Mouse (Mus musculus): ENCODE data around the gene Lss. TPM values are rescaled to one million over a fixed set of nuclear protein-coding genes. Genes with fewer than 3 reads are reported as not detected.
A peak's percentile ranks its signal among the peaks of the same experiment; 100 is the strongest.

Lss gene
- 1 to 10 TPM; 5.0 to 8.1 TPM for total RNA-seq (2021)
- long read RNA-seq, experiment 1, full-length matches to known transcripts: 2 of 3 reads
- long read RNA-seq, experiment 1, partial matches to known transcripts: 0 of 3 reads
- long read RNA-seq, experiment 1, other reads (novel, unspliced or antisense): 1 of 3 reads
- long read RNA-seq, experiment 2, partial matches to known transcripts: 0 of 5 reads
- long read RNA-seq, experiment 2, other reads (novel, unspliced or antisense): 5 of 5 reads

DNA sequence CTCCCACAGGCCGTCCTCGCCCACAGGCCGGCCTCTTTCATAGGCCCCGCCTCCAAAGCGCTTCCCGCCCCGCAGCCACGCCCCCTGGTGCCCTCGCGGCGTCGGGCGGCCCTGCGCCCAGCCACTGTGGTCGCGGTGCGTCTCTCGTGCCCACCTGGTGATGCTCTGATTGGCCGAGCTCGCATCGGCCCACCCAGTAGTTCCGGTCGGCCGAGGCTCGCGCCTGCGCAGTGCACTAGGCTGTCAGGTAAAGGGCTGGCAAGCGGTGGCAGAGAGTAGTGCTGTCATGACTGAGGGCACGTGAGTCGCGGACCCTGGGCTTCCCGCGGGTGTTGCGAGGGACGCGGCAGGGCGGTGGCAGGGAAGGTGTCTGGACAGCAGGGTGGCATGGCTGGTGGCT, at the start of gene Lss:
TSS of gene Lss (plus strand) at position 214 of the 400 bp plus-strand sequence.
- intact Hi-C loops (cut with DNase I): no loop called here
- peak; percentile 89 to 92 for DNase-seq

DNA sequence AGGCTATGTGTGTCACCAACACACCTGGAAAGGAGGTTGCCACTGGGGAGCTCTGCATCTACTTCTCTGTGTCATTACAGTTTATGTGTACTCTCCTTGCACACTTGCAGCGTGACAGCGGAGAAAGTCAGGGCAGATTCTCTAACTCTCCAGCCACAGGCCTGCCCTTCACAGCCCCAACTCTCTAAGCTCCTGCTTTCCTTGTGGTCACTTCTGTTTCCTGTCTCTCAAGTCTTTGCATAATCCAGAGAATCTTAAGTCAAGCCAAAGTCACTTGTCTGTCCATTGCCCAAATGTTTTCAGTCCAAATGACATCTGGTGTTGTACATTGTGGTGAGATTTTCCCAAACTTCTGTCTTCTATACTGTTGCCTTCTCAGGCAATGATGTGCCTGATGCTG, 45.1 kb upstream of the Lss start:
- no peak for DNase-seq
- intact Hi-C loops (cut with DNase I): loop anchor here (5.0 kb wide), 1 partner anchor 121 kb away; no protein-coding TSS in a partner anchor

- intact Hi-C loops (cut with DNase I): loop anchor here (5.0 kb wide), 1 partner anchor 119 kb away; no protein-coding TSS in a partner anchor
- no peak for DNase-seq
Observed at GRCm38 (mm10) chr10:76488265-76488664, 43.1 kb upstream of the Lss start.

GRCm38 (mm10) chr10:76489205-76489604, 42.2 kb upstream of the Lss start:
- DNase-seq: no peak
- intact Hi-C loops (cut with DNase I): loop anchor here (5.0 kb wide), 1 partner anchor 118 kb away; no protein-coding TSS in a partner anchor

DNA sequence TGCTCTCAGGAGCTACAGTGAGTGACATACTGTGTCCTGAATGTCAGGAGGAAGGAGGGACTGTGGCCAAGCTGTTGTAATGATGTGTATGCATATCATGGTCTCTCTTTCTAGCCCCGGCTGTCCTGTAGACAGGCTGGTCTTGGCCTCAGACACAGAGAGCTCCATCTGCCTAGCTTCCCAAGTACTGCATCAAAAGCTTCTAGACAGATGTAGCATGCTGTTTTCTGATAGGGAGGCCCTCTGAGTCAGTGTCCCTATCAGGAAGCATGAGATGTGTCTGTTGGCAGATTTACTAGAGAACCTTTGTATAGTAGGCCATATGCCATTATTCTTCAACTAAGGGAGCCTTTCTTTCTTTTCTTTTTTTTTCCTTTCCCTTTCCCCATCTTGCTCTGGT, 37.9 kb upstream of the Lss start:
- intact Hi-C loops (cut with DNase I): no loop called here
- no peak for DNase-seq

GRCm38 (mm10) chr10:76495501-76495900, 35.9 kb upstream of the Lss start:
- DNase-seq: no peak
- intact Hi-C loops (cut with DNase I): no loop called here

GRCm38 (mm10) chr10:76496366-76496765, 35.0 kb upstream of the Lss start:
- intact Hi-C loops (cut with DNase I): no loop called here
- DNase-seq: no peak

- DNase-seq: no peak
- intact Hi-C loops (cut with DNase I): no loop called here
Observed at GRCm38 (mm10) chr10:76497522-76497921, 33.9 kb upstream of the Lss start.

DNA sequence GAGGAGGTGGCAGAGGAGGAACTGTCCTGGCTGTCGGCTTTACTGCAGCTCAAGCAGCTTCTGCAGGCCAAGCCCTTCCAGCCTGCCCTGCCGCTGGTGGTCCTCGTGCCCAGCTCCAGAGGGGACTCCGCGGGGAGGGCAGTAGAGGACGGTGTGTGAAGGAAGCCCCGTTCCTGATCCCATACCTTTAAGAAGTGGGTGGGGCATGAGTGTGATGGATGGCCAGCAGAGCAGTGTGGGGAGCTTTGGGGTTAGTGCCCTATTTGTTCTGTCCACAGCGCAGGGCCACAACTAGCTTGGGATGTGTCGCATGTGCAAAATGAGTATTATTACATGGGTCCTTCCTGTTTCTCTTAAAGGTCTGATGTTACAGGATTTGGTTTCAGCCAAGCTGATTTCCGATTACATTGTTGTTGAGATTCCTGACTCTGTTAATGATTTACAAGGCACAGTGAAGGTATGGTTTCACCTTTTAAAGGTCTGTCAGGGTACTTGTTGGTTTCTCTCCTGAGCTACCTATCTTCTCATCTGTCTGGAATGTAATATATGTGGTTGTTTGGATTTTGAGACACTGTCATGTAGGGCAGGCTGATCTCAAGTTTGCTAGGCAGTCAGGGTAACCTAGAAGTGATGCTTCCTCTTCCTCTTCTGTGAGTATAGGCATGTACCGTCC, 27.0 kb upstream of the Lss start:
- intact Hi-C loops (cut with DNase I): no loop called here

DNA sequence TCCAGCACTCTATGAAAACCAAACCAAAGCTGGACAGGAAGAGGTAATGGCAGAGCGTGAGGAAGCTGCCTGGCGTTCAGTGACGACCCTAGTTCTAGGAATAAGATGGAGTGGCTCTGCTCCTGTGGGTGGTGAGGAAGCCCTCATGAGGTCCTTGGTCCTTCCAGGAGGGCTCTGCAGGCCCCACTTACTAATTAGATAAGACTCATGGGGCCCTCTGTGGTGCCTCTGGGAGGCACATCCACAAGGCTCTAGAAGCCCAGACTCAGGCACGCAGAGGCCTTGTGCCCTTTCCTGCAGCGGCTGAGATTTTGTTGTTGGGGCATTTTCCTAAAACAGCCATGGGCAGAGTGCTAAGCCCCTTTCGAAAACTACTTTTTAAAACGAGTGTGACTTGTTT, 25.5 kb upstream of the Lss start:
- intact Hi-C loops (cut with DNase I): no loop called here
- no peak for DNase-seq

More for the DNA sequence above, 27.0 kb upstream of the Lss start:
- no peak for DNase-seq

GRCm38 (mm10) chr10:76512965-76513583, 18.3 kb upstream of the Lss start:
- intact Hi-C loops (cut with DNase I): no loop called here

DNA sequence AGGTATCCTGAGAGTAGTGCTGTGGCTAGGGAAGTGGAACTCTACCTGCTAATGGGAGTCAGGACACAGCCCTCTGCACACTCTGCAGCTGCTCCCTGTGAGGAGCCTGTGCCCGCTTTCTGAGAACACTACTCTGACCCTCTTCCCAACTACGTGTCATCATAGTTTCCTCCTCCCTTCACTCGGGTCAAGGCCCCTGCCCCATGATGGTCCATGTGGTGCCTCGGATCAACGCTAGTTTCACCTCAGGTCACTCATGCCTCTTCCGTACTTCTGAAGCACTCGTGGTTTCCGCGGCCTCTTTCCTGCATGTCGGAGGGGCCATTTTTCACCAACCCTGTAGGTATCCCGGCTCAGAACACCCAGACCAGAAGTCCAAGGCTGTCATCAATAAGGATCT, 466 bp upstream of the Lss start:
- DNase-seq: no peak
- intact Hi-C loops (cut with DNase I): no loop called here

More at GRCm38 (mm10) chr10:76512965-76513583, 18.3 kb upstream of the Lss start:
- peak; percentile 69 to 70 for DNase-seq

DNA sequence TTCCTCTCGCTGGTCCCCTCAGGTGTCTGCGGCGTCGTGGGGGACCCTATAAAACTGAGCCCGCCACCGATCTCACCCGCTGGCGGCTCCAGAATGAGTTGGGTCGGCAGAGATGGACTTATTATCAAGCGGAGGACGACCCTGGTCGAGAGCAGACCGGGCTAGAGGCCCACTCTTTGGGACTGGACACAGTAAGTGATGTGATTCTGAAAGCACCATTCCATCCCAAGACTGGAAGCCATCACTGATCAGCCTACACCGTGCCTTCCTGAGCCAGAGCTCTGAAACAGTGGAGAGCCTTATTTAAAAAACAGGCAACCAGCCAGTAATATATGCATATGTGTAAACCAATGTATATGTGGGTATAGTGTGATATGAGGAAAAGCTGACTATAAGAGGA, 440 bp downstream of the Lss start:
- intact Hi-C loops (cut with DNase I): no loop called here
- DNase-seq: no peak

- no peak for DNase-seq
- intact Hi-C loops (cut with DNase I): no loop called here
Observed at GRCm38 (mm10) chr10:76535526-76535925, 4.1 kb downstream of the Lss start.

GRCm38 (mm10) chr10:76537619-76538018, 6.2 kb downstream of the Lss start:
- DNase-seq: no peak
- intact Hi-C loops (cut with DNase I): no loop called here

DNA sequence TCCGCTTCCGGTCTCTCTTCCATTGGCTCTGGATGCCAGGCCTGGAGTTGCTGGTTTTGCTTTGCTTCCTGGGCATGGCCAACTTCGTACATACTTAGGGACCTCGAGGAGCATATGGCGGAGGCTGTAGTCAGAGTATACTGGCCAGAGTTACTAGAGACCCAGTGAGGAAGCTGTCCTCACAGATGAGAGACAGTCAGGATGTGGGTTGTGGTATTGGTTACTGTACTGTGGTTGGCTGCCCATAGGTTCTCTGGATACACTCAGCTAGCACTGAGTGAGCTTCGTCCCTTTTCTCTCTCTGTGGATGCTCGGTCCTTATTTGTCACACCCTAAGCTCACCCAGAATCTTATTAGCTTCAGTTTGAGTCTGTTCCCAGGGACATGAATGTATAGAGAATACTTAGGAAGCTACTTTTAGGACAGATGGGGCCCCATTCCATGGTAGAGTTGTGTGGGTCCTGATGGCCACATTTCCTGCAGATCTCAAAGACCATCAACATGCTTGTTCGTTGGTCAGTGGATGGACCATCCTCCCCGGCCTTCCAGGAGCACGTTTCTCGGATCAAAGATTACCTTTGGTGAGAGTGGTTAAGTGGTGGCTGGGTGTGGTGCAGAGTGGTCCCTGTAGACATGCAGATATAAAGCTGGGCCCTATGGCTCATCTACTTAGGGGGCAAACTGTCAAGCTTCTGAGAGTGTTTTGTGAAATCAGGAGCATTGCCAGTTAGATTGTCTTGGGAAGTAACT, 10.1 kb downstream of the Lss start:
- intact Hi-C loops (cut with DNase I): no loop called here
- no peak for DNase-seq

GRCm38 (mm10) chr10:76542636-76543375, 11.4 kb downstream of the Lss start:
- intact Hi-C loops (cut with DNase I): no loop called here
- no peak for DNase-seq

GRCm38 (mm10) chr10:76546566-76546965, 15.2 kb downstream of the Lss start:
- DNase-seq: no peak
- intact Hi-C loops (cut with DNase I): no loop called here

DNA sequence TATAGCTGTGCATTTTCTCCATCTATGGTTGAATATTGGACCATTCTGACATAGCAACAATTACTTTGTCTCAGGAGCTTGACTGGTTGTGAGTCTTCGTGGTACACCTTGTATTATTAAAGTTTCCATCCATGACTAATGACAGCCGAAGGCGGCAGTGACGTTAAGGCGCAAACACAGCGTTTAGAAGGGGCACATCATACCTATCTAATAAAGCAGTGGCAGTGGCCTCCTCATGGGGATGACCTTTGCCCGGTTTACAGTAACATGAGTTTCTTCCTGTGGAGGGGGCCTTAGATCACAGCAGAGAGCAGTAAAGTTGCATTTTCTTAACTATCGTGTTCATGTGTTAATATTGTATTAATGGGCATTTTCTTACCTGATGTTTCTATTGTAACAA, 16.8 kb downstream of the Lss start:
- intact Hi-C loops (cut with DNase I): no loop called here
- no peak for DNase-seq

- intact Hi-C loops (cut with DNase I): loop anchor here (1.0 kb wide), 1 partner anchor 185 kb away; no protein-coding TSS in a partner anchor
- no peak for DNase-seq
Observed at GRCm38 (mm10) chr10:76550458-76550857, 19.1 kb downstream of the Lss start.
